Mouse (Mus musculus): ENCODE measurements around the gene Lrrc4c.
A peak's percentile ranks its signal among the peaks of the same experiment; 100 is the strongest.

- TF ChIP-seq POLR2A (IDR thresholded peaks at IDR 0.05; ENCODE audit: borderline replicate concordance, extremely low read depth, insufficient read depth, insufficient read length, poor library complexity, severe bottlenecking) (no peak), CTCF (IDR thresholded peaks at IDR 0.05; ENCODE audit: borderline replicate concordance, extremely low read depth, insufficient read depth, insufficient read length) (peak; percentile 11; the same call in 1 of the 2 replicates)
Observed at GRCm38 (mm10) chr2:96317387-96318299, at the start of gene Lrrc4c.
